Mouse (Mus musculus) liver, postnatal 0 days (tissue): Measurements from ENCODE around the gene Slc29a1.
A peak's percentile ranks its signal among the peaks of the same experiment; 100 is the strongest.

ENCODE experiments used
- CTCF ChIP-seq: sonication (generic); IDR thresholded peaks from 2 replicates; pipeline ENCODE4 v1.5.1; 2016; ENCODE audit warnings: antibody characterized with exemption, low read depth
- EP300 ChIP-seq: IDR thresholded peaks from 2 replicates; pipeline ENCODE4 v1.6.1; 2016; ENCODE audit warnings: antibody characterized with exemption, low read depth, mild to moderate bottlenecking

GRCm38 (mm10) chr17:45629861-45630694, 30.7 kb upstream of the Slc29a1 start:
- peak; percentile 78 for TF ChIP-seq CTCF
- TF ChIP-seq EP300 = 0 out of 2 replicates have a peak, but pooled peaks have one; percentile 20
